Mouse (Mus musculus): ENCODE measurements around the gene Gal3st2c.
"Not testable (repeated sequence)": the region's sequence is repeated elsewhere in the genome, so short reads cannot be mapped to it uniquely, and the experiment has no call there.

Gene Gal3st2c

DNA sequence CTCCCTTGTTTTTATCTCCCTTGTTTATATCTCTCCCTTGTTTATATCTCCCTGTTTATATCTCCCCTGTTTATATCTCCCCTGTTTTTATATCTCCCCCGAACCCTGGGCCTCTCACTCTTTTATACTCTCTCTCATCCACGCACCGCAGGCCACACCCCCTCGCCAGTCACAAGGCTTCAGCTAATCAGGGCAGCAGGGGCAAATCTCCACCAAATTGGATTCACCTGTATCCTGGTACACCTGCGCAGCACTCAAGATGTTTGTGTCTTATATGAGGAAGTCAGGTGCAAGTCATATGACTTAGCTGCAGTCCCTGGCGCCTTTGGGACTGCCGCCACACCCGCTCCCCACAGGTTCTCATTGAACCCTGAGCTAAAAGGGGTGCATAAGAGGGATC lies at the start of gene Gal3st2c:
TSS of gene Gal3st2c (plus strand) at position 301 of the 400 bp plus-strand sequence.
- DNase-seq (ENCODE audit: low read depth in 1 of 2, low spot score in 2 of 2), result not testable (repeated sequence)

DNA sequence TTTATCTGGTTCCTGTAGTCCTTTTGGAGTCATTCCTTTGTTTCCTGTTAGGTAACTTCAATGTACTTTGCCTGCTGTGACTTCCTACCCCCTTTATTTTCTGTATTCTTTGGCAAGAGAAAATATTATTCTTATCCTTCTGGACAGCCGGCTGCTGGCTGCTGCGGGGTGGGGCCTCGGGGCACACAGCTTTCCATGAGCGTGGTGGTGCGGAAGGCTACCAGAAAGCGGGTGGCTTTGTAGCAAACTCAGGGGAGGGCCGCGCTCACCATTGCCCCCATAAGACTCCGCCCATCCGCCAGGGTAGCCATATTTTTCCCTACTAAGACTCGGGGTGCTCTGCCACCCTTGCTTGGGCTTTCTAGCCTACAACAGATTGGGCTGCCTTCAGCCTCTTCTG lies 41.2 kb upstream of the Gal3st2c start:
- DNase-seq (ENCODE audit: low read depth in 1 of 2, low spot score in 2 of 2), result not testable (repeated sequence)

DNA sequence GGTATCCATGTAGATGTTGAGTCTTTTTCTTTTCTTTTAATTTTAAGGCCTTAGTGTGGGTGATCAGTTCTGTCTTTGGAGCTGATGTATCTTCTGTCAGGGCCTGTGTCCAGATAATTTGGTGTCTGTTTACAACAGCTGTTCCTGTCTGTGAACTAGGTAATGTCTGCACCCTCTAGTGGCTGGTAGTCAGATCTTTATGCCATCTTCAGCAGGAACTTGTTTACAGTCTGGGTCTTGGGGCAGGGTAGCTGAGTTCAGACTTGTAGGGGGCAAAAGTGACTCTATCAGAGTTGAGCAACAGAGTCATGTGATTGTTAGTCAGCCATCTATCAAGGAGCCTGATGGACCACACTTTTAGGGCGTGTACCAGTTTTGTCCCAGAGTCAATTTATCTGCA lies 23.8 kb upstream of the Gal3st2c start:
- not testable (repeated sequence) for DNase-seq (ENCODE audit: low read depth in 1 of 2, low spot score in 2 of 2)

DNA sequence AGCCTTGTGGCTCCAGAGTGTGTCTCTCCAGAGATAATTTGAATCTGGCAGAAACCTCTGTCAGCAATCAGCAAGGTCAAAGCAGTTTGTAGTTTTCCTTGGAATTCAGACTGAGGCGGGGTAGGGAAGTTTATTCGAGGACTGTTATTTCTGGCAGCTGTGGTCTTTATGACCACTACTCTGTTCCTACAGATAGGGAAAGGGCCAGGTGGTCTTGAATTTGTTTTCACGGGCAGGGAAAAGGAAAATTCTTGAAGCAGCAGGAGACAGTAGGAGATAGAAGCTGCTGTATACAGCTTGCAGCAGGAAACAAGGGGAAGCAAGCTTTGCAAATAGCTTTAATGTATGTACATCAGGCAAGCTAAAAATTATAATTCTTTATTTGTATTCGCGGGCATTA lies 19.9 kb upstream of the Gal3st2c start:
- DNase-seq (ENCODE audit: low read depth in 1 of 2, low spot score in 2 of 2), result not testable (repeated sequence)

DNA sequence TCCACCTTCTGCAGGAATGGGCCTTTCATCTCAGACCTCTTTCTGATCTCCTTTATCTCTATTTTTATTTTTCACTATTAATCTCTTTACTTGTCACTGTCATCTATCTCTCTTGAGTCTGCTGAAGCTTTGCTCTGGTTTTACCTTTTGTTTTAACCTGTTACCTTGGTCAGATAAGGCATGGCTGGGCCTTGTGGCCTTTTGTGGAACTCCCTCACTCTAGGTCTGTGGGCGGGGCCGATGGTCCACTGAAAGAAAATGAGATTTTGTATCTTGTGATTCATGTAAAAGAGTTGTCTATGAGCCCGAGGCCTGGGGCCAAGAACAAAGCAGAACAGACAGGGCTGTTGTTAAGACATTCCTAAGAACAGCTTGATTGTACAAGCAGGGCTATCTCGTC lies 19.5 kb upstream of the Gal3st2c start:
- not testable (repeated sequence) for DNase-seq (ENCODE audit: low read depth in 1 of 2, low spot score in 2 of 2)

DNA sequence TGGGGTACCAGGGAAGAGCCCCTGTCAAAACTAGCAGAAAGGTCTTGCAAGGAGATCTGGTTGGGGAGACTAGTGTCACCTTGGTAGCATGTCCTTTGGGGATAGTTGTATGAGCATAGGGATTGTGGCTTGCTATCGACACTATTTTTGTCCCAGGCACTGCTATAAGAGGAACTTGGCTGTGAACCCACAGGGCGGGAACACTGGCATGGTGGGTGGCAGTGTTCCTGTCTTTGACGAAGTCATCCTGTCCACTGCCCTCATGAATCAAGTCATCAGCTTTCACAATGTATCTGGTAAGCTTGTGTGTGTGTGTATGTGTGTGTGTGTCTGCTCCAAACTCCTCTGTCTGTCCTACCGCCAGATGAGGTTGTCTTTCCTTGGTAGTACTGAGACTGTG lies 14.5 kb upstream of the Gal3st2c start:
- not testable (repeated sequence) for DNase-seq (ENCODE audit: low read depth in 1 of 2, low spot score in 2 of 2)

DNA sequence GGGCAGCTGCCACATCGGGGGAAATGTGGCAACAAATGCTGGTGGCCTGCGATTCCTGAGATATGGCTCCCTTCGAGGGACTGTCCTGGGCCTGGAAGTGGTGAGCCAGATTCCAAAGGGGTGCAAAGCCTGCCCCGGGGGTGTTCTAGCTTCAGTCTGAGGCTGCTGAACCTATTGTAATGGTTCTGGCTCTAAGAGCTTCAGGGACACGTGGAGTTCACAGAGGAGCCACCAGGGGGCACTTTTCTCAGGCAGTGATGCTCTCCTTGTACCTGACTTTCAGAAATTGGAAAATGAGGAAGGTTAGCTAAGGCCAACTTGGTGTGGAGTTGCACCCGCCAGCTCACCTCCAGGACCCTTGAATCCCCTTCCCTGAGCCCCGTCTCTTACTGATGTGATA lies 12.0 kb upstream of the Gal3st2c start:
- DNase-seq (ENCODE audit: low read depth in 1 of 2, low spot score in 2 of 2), result not testable (repeated sequence)

DNA sequence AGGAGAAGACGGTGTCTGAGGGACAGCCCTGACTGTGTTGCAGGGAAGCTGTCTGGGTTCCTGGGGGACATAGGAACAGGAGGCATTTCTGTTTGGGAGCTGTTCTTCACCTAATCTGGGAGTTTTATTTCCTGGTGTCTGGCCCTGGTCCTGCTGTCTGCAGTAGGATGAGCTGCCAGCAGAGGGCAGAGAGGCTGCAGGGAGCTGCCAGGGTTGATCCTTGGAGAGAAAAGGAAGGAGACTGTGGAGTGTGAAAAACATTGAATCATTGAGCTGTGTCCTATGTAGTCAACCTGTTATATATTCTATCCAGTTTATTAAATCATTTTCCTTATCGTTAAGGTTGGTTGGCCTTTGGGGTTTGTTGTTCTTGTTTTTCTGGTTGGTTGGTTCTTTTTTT lies 9.4 kb upstream of the Gal3st2c start:
- DNase-seq (ENCODE audit: low read depth in 1 of 2, low spot score in 2 of 2), result not testable (repeated sequence)

DNA sequence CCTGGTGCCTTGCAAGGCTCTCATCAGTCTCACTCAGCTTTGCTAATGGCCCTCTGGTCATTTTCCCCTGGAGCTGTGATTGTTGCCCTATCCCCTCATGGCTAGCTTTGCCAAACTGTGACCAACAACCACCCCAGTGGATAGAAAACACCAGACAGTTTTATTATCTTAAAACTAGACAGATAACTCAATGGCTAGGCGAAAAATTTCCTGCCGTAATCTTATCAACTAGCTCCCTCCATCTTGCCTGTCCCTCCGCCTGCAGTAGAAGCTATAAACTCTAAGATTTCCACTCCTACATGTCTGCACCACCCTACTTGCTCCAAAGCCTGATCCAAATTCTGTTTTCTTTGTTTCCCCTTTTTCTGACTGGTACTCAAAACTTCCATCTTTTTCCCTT lies 4.1 kb upstream of the Gal3st2c start:
- DNase-seq (ENCODE audit: low read depth in 1 of 2, low spot score in 2 of 2), result no peak

DNA sequence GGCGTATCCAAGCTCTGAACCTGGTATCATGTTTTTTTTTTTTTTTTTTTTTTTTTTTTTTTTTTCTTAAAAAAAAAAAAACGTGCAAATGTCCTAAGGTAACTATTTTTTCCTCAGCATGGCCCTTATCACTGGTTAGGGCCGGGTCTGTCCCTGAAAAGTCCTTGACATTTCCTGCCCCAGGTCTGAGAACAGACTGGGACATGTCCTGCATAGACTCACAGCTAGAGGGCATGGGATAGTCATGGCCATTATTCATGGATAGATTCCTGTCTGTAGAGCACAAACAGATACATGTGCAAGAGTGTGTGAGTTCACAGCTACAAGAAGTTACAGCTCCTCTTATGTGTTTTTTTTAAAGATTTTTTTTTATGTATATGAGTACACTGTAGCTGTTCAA lies 1.5 kb upstream of the Gal3st2c start:
- no peak for DNase-seq (ENCODE audit: low read depth in 1 of 2, low spot score in 2 of 2)

DNA sequence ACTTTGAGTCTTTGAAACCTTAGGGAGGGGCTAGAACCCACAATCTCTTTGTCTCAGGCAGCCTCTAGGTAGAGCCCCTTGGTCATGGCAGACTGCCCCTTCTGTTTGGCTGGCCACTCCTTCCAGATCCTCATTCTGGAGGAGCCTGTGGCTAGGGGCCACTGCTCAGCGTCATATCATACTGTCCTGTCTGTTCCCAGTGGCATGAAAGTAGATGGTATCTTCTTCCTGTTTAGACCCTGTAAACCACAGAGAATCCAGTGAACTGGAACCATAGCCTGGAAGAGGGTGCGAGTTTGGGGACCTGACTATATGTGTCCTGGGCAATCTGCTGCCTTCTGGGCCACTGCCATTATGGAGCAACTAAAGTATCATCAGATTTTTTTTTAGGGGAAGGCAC lies 759 bp downstream of the Gal3st2c start:
- DNase-seq (ENCODE audit: low read depth in 1 of 2, low spot score in 2 of 2), result not testable (repeated sequence)

DNA sequence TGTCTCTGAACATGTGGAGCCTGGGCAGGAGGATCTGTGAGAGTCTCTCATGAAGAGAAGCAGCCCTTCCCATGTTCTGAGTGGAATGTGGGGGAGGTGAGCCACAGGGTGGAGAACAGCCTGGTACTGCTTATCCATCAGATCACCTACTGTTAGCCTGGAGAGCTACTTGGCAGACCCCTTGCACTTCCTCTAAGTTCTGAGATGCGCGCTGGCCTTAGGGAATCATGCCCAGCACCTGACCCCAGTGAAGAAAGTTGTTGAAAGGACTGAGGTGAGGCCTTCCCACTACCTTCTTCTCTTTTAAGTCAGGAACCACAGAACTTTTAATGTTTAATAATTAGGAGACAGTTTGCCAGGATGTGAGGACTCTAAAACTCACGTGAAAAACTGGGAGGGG lies 1.2 kb downstream of the Gal3st2c start:
- DNase-seq (ENCODE audit: low read depth in 1 of 2, low spot score in 2 of 2), result not testable (repeated sequence)

DNA sequence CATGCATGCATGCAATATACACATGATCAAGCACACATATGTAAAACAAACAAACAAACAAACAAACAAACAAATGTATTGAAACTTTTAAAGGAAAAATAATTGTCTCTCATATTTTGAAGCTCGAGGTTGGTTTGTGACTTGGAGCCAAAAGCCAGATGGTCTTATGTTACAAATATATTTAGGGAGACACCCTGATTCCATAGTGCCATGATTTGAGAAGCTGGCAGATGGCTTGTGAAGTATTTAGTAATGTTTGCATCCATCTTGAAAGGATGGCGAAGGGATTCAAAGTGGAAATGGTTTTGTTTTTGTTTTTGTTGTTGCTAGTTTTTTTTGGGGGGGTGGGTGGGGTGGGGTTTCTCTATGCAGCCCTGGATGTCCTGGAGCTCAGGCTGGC lies 10.7 kb downstream of the Gal3st2c start:
- no peak for DNase-seq (ENCODE audit: low read depth in 1 of 2, low spot score in 2 of 2)

DNA sequence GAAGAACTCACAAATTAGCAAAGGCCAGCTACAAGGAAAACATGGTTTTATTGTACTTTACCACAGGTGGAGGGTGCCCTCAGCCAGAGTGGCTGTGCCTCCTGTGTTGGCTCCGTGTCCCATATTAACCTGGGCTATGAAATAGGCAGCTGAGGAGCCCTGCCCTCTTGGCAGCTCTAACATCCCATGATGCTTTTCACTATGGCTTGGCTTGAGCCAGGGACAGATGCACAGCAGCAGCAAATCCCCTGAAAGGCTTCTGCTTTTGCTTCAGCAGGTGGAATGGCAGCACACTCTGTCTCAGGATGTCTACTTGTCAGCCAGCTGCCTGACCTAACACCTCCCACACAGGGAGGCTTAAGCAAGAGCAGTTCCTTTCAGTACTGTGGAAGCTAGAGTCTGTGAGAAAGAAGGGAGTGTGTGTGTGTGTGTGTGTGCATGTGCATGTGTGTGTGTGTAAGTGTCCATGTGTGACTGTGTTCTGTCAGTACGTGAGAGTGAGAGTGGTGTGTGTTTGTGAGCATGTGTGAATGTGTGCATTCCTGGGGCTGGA lies 15.7 kb downstream of the Gal3st2c start:
- DNase-seq (ENCODE audit: low read depth in 1 of 2, low spot score in 2 of 2), result not testable (repeated sequence)

DNA sequence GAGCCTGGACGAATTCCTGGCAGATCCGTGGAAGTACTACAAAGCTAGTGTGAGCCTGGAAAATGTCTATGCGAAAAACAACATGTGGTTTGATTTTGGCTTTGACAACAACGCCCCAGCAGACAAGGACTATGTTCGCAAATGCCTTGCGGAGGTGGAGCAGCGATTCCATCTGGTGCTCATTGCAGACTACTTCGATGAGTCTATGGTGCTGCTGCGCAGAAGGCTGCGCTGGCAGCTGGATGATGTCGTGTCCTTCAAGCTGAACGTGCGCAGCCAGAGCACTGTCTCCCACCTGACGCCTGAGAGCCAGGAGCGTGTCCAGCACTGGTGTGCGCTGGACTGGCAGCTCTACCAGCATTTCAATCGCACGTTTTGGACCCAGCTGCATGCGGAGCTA lies 18.5 kb downstream of the Gal3st2c start:
- DNase-seq (ENCODE audit: low read depth in 1 of 2, low spot score in 2 of 2), result not testable (repeated sequence)

DNA sequence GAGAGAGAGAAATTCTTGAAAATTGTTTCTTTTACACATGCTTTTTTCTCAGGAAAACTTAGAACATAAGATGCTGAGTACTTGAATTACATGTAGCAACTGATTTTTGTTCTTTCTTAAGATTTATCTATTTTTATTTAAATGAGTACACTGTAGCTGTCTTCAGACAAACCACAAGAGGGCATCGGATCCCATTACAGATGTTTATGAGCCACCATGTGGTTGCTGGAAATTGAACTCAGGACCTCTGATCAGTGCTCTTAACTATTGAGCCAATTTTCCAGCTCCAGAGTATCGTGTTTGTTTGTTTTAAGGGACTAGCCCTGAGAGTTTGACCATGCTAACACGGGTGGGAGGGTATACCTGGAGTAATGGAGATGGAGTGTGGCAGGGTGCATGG lies 21.3 kb downstream of the Gal3st2c start:
- DNase-seq (ENCODE audit: low read depth in 1 of 2, low spot score in 2 of 2), result no peak

DNA sequence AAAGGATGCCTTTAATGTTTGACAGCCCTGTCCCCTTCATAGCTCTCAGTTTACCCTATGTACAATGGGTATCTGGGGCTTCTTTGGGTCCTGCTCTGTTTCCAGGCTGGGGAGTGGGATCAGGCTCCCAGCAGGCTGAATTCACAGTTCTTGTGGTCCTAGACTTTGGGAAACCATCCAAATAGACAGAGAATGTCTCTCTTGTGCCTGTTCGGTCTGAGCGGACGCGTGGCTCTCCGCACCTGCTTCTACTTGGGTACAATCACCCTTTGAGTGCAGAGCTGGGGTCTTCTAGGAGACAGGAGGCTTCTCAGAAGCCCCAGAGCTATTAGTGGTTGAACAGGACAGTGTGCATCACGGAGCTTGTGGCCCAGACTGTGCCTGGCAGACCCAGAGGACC lies 29.8 kb downstream of the Gal3st2c start, which contains the start of gene Neu4:
TSS of gene Neu4 (plus strand) at position 301 of the 400 bp plus-strand sequence.
- DNase-seq (ENCODE audit: low read depth in 1 of 2, low spot score in 2 of 2), result no peak

DNA sequence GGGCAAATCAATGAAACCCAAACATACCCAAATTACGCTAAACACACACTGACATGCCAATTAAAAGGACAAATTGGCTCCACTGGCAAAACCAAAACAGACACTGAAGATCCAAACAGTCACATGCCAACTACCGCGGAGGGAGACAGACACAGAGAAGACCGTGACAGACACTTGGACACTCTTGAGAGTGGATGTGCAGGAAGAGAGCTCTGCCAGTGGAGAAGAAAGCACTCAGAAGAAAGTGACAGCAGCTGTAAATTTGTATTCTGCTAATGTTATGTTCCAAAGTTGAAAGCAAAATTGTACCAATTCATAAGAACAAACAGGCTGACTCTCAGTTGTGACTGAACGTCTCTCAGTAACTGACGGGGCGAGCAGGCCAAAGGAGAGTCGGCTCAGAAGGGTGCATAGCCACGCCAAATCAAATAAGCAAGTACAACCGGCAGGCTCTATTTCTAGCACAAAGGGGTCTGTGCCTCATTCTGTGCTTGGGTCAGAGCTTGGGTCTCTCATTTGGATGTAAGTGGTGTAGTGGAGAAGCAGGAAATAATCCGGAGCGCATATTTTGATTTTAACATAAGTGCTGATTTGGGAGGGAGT lies 37.3 kb downstream of the Gal3st2c start:
- no peak for DNase-seq (ENCODE audit: low read depth in 1 of 2, low spot score in 2 of 2)

DNA sequence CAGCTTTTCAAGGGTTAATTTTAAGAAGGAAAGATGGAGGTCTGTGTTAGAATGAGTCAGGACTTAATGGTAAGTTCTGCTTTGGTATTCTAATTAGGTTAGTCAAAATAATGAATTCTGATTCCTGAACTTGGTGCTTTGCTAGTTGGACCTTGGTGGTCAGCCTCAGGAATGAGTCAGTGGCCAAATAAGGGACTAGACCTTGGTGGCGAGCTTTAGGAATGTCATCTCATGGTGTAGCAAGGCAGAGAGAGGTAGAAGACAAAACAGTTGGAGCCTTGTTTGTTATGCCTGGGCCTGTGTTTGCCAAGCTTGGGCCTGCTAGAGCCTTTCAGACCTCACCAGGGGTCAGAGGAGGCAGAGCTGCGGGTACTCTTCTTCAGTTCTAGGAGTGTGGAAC lies 38.4 kb downstream of the Gal3st2c start:
- DNase-seq (ENCODE audit: low read depth in 1 of 2, low spot score in 2 of 2), result no peak

DNA sequence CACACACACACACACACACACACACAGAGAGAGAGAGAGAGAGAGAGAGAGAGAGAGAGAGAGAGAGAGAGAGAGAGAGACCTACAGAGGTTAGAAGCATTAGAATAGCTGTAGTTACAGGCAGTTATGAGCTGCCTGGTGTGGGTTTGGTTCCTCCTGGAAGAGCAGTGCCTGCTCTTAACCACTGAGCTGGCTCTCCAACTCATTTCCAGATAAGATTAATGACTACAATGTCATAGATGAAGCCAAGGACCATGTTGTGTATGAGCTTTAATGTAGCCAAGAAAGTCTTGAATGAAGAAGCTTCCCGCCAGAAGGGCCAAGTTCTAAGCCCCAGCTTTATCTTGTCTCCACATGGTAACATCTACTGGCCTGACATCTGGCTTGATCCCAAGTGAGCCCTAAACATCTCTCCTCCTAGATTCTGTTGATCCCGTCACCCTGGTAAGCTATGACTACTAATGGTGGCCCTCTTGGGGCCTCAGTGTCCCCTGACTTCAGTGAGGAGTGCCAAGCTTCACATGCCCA lies 42.8 kb downstream of the Gal3st2c start:
- DNase-seq (ENCODE audit: low read depth in 1 of 2, low spot score in 2 of 2), result no peak

DNA sequence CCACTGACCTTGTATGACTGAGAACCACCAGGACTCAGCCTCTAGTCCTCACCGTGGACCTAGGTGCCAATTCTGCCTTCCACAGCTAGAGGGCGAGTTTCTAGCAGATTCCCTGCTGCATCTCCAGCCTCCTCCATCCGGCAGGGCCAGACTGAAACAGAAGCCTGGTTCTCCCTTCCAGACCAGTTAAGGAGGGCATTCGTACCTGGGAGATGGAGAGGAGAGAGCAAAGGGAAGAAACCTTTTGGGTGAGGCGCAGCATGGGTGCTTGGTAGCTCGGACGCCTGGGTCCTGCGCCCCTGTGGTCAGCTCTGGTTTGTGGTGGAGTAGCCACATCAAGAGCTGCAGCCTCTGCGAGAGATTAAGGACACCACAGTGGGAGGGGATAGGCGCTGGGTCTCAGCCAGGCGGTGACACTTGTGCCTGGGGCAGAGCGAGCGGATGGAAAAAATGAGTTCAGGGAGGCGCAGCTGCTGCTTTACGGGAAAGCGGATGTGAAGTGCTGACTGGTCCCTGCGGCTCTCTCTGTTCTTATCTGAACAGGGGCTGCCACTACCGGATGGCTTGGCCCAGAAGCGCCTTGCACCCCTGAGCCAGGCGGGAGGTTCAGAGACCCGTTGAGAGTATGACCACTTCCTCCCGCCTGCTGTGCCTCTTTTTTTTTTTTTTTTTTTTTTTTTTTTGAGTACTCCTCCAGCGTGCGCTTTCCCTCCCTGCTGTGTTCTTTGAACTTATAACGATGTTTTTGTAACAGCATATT lies 44.9 kb downstream of the Gal3st2c start:
- peak; percentile 43 to 73 for DNase-seq (ENCODE audit: low read depth in 1 of 2, low spot score in 2 of 2)

DNA sequence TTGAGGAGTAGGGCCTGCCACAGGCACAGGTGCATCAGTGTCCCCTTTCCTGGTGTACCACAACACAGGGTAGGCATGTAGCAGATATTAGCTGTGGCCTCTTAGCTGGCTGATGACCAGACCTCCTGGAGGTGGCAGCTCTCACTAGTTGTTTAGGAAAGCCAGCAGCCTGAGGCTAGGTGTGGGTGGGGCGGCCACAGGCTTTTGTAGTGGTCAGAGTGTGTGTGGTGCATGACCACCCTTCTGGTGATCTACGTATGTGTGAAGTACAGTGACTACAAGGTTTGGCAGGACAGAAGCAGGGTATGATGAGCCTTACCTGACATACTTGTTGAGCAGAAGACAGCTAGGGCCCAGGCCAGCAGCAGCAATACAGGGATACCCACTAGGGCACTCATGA lies 50.1 kb downstream of the Gal3st2c start:
- DNase-seq (ENCODE audit: low read depth in 1 of 2, low spot score in 2 of 2), result no peak
